Mouse (Mus musculus) midbrain, embryonic 10.5 days (tissue): ENCODE results near the gene Ston1. TPM values are rescaled to one million over a fixed set of nuclear protein-coding genes. Genes with fewer than 3 reads are reported as not detected.
A peak's percentile ranks its signal among the peaks of the same experiment; 100 is the strongest.

Experiments used
- DNase-seq: peaks from one replicate; pipeline ENCODE4 v3.0.0-alpha.2; 2017; ENCODE audit warnings: low spot score
- H3K27ac ChIP-seq: fragments of 300-500 bp; sonication (generic); replicated peaks from 2 replicates; pipeline ENCODE4 v1.5.1; 2016; ENCODE audit warnings: mild to moderate bottlenecking
- H3K27me3 ChIP-seq: fragments of 300-500 bp; sonication (generic); 2 replicates; pipeline ENCODE4 v1.6.1; 2016; ENCODE audit warnings: low read depth, mild to moderate bottlenecking; ENCODE audit not compliant: poor library complexity, severe bottlenecking
- H3K36me3 ChIP-seq: fragments of 300-500 bp; sonication (generic); 2 replicates; pipeline ENCODE4 v1.6.1; 2016; ENCODE audit warnings: mild to moderate bottlenecking, moderate library complexity
- H3K4me1 ChIP-seq: fragments of 300-500 bp; sonication (generic); 2 replicates; pipeline ENCODE4 v1.6.1; 2016
- H3K4me3 ChIP-seq: fragments of 300-500 bp; sonication (generic); 2 replicates; pipeline ENCODE4 v1.5.1; 2016; ENCODE audit warnings: mild to moderate bottlenecking, moderate library complexity
- H3K9me3 ChIP-seq: fragments of 300-500 bp; sonication (generic); replicated peaks from 2 replicates; pipeline ENCODE4 v1.6.1; 2016; ENCODE audit warnings: mild to moderate bottlenecking
- WGBS: fragments of 180-500 bp; shearing (Covaris S2); methylation state at CpG from one replicate; pipeline ENCODE4 v1.1.7; 2016; 5-methylcytosine and 5-hydroxymethylcytosine counted together
- polyA plus RNA-seq: library from polyadenylated mRNA; unstranded; fragments of >200 nt; fragmentation: Nextera tagmentation; extraction: Ambion mirVana; gene quantifications from 2 replicates; pipeline ENCODE4 v1.2.1, GENCODE M21; 2016

Ston1 gene
- polyA plus RNA-seq, 1 experiment from 2014 or later: 1.7 TPM

- Histone ChIP-seq H3K27me3 (no peaks in the 10 kb centered on the region), H3K9me3 (no peaks in the 10 kb centered on the region; the same call in 1 of the 2 replicates), H3K36me3 (peaks cover 4% of the 10 kb centered on the region; the same call in 1 of the 2 replicates), H3K4me1 (peaks cover 5% of the 10 kb centered on the region; the same call in 1 of the 2 replicates), H3K27ac (no peak overlapping the region), H3K4me3 (no peak overlapping the region)
- 84% methylated on average over 1 of the region's 1 CpGs for WGBS
- DNase-seq: no peak
Observed at GRCm38 (mm10) chr17:88615492-88616155, 18.1 kb downstream of the Ston1 start.

- H3K4me1 ChIP-seq: peaks cover 7% of the 10 kb centered on the region
- no peak for DNase-seq
- H3K27ac ChIP-seq: no peak overlapping the region
- 87% methylated on average over 4 of the region's 4 CpGs for WGBS
- H3K4me3 ChIP-seq: no peak overlapping the region
- no peaks in the 10 kb centered on the region; the same call in 1 of the 2 replicates for H3K9me3 ChIP-seq
- H3K36me3 ChIP-seq: peaks cover 12% of the 10 kb centered on the region; the same call in 1 of the 2 replicates
- H3K27me3 ChIP-seq: no peaks in the 10 kb centered on the region
Observed at GRCm38 (mm10) chr17:88620935-88621334, 23.5 kb downstream of the Ston1 start.

DNA sequence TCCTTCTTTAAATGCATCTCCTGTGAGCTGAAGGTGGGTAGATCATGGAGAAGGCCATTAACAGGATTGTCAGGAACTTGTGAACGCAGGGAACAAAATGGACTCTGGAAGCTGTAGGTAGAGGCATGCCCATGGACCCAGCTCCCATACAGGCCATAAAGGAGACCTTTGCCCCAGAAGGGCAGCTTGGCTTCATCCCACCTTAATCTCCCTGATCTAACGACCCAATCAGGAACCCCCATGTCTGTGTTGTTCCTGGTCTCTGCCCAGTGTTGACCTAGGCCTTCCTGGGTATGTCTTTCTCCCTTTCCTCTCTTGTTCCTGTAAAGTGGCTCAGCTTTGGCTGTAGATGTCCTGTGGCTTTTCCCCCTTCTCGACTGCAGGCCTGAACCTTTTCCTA is 23.9 kb downstream of the Ston1 start:
- H3K27me3 ChIP-seq: no peaks in the 10 kb centered on the region
- no peak for DNase-seq
- peaks cover 12% of the 10 kb centered on the region; the same call in 1 of the 2 replicates for H3K36me3 ChIP-seq
- no peak overlapping the region for H3K27ac ChIP-seq
- H3K4me3 ChIP-seq: no peak overlapping the region
- peaks cover 12% of the 10 kb centered on the region for H3K4me1 ChIP-seq
- 89% methylated on average over 3 of the region's 3 CpGs for WGBS
- H3K9me3 ChIP-seq: no peaks in the 10 kb centered on the region; the same call in 1 of the 2 replicates

- Histone ChIP-seq H3K36me3 (peaks cover 12% of the 10 kb centered on the region; the same call in 1 of the 2 replicates), H3K27ac (no peak overlapping the region), H3K4me3 (no peak overlapping the region), H3K9me3 (no peaks in the 10 kb centered on the region; the same call in 1 of the 2 replicates), H3K27me3 (no peaks in the 10 kb centered on the region), H3K4me1 (peaks cover 20% of the 10 kb centered on the region)
- no peak for DNase-seq
- WGBS: 84% methylated on average over 1 of the region's 1 CpGs
Observed at GRCm38 (mm10) chr17:88622711-88623110, 25.2 kb downstream of the Ston1 start.

- peaks cover 29% of the 10 kb centered on the region for H3K4me1 ChIP-seq
- H3K27ac ChIP-seq: no peak overlapping the region
- no peak overlapping the region for H3K4me3 ChIP-seq
- no peaks in the 10 kb centered on the region for H3K27me3 ChIP-seq
- 88% methylated on average over 4 of the region's 4 CpGs for WGBS
- no peaks in the 10 kb centered on the region; the same call in 1 of the 2 replicates for H3K9me3 ChIP-seq
- no peak for DNase-seq
- peaks cover 12% of the 10 kb centered on the region; the same call in 1 of the 2 replicates for H3K36me3 ChIP-seq
Observed at GRCm38 (mm10) chr17:88624386-88624785, 26.9 kb downstream of the Ston1 start.

DNA sequence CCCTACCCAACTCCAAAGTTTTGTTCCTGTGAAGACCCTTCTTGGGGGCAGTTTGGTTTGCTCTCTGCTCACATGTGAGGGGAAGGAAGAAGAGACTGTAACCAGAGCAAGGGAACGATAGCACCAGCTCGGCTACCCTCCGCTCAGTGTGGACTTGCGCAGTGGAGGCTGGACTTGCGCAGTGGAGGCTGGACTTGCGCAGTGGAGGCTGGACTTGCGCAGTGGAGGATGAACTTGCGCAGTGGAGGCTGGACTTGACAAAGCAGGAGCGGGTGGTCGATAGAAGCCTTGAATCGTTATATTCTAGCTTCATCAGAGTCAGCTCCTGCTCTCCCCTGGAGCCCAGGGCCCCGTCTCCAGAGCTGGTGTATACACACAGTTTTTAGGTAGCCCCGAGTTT is 27.9 kb downstream of the Ston1 start:
- no peaks in the 10 kb centered on the region for H3K27me3 ChIP-seq
- H3K4me1 ChIP-seq: peaks cover 39% of the 10 kb centered on the region
- 0 out of 2 replicates have a peak, but pooled peaks cover 10% of the 10 kb centered on the region for H3K36me3 ChIP-seq

DNA sequence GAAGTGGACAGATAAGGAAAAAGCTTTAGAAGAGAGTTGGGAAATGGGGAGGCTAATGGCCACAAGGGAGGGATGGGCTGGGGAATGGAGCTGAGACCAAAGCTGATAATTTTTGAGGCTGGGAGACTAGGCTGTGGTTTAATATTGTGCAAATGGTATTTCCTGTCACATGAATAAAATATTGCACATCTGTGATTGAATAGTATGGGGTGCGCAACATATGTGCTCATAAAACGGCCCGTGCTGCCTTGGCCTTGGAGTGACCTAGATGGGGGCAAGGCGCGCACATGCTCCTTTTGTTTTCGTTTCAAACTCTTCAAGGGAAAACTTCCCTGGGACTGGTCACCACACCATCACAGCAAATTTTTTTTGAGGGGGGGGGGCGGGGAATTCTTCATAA is 28.4 kb downstream of the Ston1 start:
- Histone ChIP-seq H3K36me3 (0 out of 2 replicates have a peak, but pooled peaks cover 7% of the 10 kb centered on the region), H3K27ac (peak overlapping the region; percentile 64), H3K4me1 (peaks cover 45% of the 10 kb centered on the region), H3K9me3 (no peaks in the 10 kb centered on the region), H3K4me3 (no peak overlapping the region), H3K27me3 (no peaks in the 10 kb centered on the region)
- no peak for DNase-seq
- WGBS: 83% methylated on average over 7 of the region's 7 CpGs

More for the DNA sequence above, 27.9 kb downstream of the Ston1 start:
- no peak overlapping the region for H3K4me3 ChIP-seq
- WGBS: 93% methylated on average over 13 of the region's 13 CpGs
- DNase-seq: no peak
- H3K27ac ChIP-seq: peak overlapping the region; percentile 10; the same call in 1 of the 2 replicates
- no peaks in the 10 kb centered on the region for H3K9me3 ChIP-seq

- Histone ChIP-seq H3K36me3 (0 out of 2 replicates have a peak, but pooled peaks cover 3% of the 10 kb centered on the region), H3K27me3 (no peaks in the 10 kb centered on the region), H3K4me1 (peaks cover 49% of the 10 kb centered on the region), H3K4me3 (no peak overlapping the region), H3K27ac (peak overlapping the region; percentile 64), H3K9me3 (no peaks in the 10 kb centered on the region)
- peak; percentile 20 for DNase-seq
- WGBS: 43% methylated on average over 7 of the region's 7 CpGs
Observed at GRCm38 (mm10) chr17:88626347-88626811, 28.9 kb downstream of the Ston1 start.

DNA sequence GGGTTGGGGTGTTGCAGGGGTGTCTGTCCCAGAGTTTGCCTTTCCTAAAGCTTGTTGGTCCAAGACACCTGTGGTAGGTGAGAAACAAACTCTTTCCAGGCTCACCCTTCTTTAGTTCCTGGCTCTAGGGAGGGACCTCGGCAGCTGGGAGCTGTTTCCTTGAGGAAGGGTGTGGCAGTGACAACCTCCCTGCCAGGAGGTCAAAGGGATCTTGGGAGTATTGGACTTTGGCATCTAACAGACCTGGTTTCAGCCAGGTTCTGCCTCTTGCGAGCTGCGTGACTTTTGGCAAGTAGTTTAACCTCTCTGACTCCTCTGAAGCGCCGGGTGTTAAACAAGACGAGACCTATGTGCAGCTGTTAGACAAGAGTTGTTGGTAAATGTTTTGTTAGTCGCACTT is 29.7 kb downstream of the Ston1 start:
- H3K4me3 ChIP-seq: no peak overlapping the region
- H3K36me3 ChIP-seq: 0 out of 2 replicates have a peak, but pooled peaks cover 2% of the 10 kb centered on the region
- H3K27ac ChIP-seq: peak overlapping the region; percentile 64; the same call in 1 of the 2 replicates
- peaks cover 57% of the 10 kb centered on the region for H3K4me1 ChIP-seq
- no peaks in the 10 kb centered on the region for H3K27me3 ChIP-seq
- no peaks in the 10 kb centered on the region for H3K9me3 ChIP-seq
- no peak for DNase-seq
- WGBS: 84% methylated on average over 7 of the region's 7 CpGs

GRCm38 (mm10) chr17:88628676-88629380 is 31.3 kb downstream of the Ston1 start:
- 54% methylated on average over 10 of the region's 10 CpGs for WGBS
- H3K27ac ChIP-seq: peak overlapping the region; percentile 88
- H3K4me3 ChIP-seq: no peak overlapping the region
- H3K4me1 ChIP-seq: peaks cover 60% of the 10 kb centered on the region
- H3K27me3 ChIP-seq: no peaks in the 10 kb centered on the region
- 0 out of 2 replicates have a peak, but pooled peaks cover under 1% of the 10 kb centered on the region for H3K36me3 ChIP-seq
- no peak for DNase-seq
- H3K9me3 ChIP-seq: no peaks in the 10 kb centered on the region

DNA sequence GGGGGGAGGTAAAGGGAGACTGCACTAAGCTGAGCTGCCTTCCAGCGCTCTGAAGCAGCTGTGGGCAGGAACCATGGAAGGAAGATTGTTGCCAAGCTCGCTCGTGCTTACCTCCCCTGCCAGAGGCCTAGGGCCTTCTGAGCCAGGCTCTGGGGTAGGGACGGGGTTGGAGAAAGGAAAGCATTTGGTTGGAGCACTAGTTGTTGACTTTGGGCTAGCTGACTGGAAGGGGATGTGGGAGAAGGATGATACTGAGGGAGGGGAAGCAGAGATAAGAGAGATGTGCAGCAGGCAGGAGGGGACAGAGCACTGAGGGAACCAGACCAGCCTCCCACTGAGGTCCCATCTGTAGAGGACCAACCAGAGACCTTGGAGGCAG is 31.9 kb downstream of the Ston1 start:
- H3K4me3 ChIP-seq: no peak overlapping the region
- H3K27ac ChIP-seq: peak overlapping the region; percentile 88
- H3K27me3 ChIP-seq: no peaks in the 10 kb centered on the region
- H3K9me3 ChIP-seq: no peaks in the 10 kb centered on the region
- WGBS: 28% methylated on average over 4 of the region's 4 CpGs
- DNase-seq: no peak
- peaks cover 60% of the 10 kb centered on the region for H3K4me1 ChIP-seq
- H3K36me3 ChIP-seq: no peaks in the 10 kb centered on the region

- H3K27ac ChIP-seq: peak overlapping the region; percentile 88
- DNase-seq: peak; percentile 56
- H3K4me3 ChIP-seq: 0 out of 2 replicates have a peak overlapping the region, but pooled peaks have one; percentile 16
- no peaks in the 10 kb centered on the region for H3K36me3 ChIP-seq
- WGBS: 9% methylated on average over 11 of the region's 11 CpGs
- H3K9me3 ChIP-seq: no peaks in the 10 kb centered on the region
- H3K4me1 ChIP-seq: peaks cover 62% of the 10 kb centered on the region
- H3K27me3 ChIP-seq: no peaks in the 10 kb centered on the region
Observed at GRCm38 (mm10) chr17:88629931-88630553, 32.6 kb downstream of the Ston1 start.
